Mouse (Mus musculus) hindlimb bud, embryonic 11.5 days (tissue): Measurements from ENCODE around the gene Tmem125.
A peak's percentile ranks its signal among the peaks of the same experiment; 100 is the strongest.
"Not testable (repeated sequence)": the region's sequence is repeated elsewhere in the genome, so short reads cannot be mapped to it uniquely, and the experiment has no call there.

Source experiments
- DNase-seq: peaks from one replicate; pipeline ENCODE4 v3.0.0-alpha.2; 2012; ENCODE audit warnings: low read depth, low spot score; ENCODE audit errors: extremely low spot score

Tmem125 gene

DNA sequence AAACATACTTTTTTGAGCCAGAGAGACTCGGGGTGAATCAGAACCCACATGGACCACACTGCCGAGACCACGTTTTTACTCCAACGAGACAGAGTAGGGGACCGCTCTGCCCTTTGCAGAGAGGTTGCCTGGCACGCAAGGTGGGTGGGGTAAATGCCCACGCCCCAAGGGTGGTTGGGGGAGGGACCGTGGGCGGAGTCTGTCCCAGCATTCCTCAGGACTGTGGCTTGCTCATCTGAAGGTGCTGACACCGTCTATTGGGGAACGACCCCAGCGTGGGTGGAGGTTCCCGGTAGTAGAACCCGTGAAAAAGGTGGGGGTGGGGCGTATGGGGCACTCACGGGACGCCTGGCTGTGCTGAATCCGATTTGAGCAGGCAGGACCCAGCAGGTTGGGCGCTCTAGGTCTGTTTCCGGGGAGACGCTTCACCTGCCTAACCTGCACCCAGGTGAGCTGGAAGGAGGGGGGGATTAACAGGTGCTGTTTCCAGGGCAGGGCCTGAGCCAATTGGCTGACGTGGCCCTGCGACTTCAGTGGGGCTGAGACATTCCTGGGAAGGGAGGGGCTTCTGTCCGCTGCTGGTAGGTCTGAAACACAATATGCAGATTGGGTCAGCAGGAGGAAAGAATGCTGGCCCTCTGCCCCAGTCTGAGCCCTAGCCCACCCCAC, at the start of gene Tmem125:
Tmem125 (minus strand) TSS at position 453 of the 669 bp plus-strand sequence.
- DNase-seq = no peak

DNA sequence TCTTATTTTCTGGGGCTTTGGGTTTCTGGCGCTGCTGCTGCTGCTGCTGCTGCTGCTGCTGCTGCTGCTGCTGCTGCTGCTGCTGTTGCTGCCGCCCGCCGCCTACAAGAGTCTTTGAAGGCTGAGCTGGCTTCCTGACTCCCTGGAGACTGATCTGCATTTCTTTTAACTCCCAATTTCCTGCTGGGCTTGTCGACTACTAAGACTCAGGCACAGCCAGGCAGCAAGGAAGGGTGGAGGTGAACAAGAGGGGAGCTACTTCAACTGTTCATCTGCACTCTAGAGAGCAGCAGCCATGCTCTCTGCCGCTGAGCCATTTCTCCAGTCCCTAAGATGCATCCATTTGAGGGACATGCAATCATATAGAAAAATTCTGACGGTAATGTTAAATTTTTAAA, 45.9 kb upstream of the Tmem125 start:
- no peak for DNase-seq

DNA sequence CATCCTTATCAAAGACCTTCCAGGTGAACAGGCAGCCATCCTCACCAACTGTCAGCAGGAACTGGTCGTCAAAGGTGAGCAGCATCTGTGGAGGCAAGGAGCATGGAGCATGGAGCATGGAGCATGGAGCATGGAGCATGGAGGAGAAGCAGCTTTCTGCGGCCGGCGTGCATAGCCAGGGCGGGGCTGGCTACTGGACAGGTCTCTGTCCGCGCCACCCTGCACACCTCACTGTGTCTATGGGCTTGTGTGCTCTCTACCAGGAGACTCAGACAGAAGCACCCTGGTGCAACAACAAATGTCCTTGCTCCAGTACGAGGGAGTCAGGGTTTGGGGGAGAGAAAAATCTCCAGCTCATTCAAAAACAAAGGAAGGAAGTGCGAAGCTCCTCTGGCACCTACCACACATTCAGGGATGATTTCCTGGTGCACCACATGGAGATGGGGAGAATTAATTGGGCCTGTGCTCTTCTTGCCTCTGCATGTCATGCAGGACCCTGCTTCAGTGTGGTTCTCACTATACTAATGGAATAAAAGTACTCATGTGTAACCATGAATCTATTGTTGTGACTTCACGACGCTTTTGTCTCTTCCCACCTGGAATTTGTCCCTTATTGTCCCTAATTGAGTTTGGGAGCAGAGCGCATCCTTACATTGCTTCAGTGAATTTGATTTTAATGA, 45.3 kb upstream of the Tmem125 start:
- DNase-seq = no peak

- no peak for DNase-seq
Measured at GRCm38 (mm10) chr4:118582629-118583028, 38.8 kb upstream of the Tmem125 start.

DNA sequence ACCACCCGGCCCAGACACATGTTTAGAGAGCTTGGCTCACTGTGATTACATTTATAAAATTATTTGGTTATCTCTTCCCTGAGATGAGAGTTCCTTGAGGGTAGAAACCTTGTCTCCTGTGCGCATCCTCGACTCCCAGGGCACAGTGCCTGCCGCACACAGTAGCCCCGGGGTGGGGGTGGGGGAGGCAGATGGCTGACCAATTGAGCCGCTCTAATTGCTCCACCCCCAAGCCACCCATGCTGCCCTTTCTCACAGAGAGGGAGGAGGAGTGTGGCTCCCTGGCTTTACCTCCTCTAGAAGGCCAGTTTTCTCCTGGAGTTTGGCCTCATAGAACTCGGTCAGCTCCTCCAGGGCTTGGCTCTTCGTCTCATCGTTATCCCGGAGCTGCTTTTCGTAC, 37.7 kb upstream of the Tmem125 start:
- no peak for DNase-seq

GRCm38 (mm10) chr4:118579313-118579712, 35.5 kb upstream of the Tmem125 start:
- DNase-seq = no peak

DNA sequence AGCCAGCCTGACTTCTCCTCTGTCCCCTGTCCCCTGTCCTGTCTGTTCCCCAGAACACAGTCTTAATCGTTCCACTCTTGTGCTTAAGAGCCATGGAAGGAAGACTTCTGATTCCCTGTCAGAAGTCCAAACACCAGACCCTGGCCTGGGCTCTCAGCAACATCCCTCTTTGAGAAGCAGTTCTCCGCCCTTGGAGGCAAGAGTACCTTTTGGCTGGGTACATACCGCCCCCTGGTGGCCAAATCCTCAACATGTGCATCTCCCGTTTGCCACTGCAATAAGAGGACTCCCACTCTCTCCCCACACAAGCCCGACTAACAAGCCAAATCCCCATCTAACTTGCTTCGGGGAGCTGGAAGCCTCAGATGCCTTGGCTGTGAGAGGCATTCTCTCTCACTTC, 32.3 kb upstream of the Tmem125 start:
- DNase-seq = peak; percentile 68

DNA sequence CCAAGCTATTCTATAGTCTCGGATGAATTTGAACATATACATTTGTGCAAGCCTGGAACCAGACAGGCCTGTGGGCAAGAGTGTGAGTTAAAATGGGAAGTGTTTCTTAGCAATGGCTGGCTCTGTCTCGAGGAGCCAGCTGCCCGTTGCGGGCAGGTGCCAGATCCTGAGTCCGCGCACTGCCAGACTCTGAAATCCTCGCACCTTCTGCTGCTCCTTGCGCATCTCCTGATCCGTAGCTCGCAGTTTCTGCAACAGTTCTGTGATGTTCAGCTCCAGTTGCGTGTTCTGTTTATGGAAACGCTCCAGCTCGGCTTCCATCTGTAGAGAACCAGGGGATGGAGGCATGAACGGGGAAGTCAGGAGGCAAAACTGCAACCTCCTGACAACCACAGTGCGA, 27.6 kb upstream of the Tmem125 start:
- no peak for DNase-seq

- no peak for DNase-seq
Measured at GRCm38 (mm10) chr4:118569320-118569719, 25.5 kb upstream of the Tmem125 start.

- no peak for DNase-seq
Measured at GRCm38 (mm10) chr4:118568709-118569108, 24.9 kb upstream of the Tmem125 start.

GRCm38 (mm10) chr4:118566161-118566676, 22.4 kb upstream of the Tmem125 start:
- peak; percentile 49 for DNase-seq

- DNase-seq = no peak
Measured at GRCm38 (mm10) chr4:118564926-118565279, 21.1 kb upstream of the Tmem125 start.

GRCm38 (mm10) chr4:118564062-118564925, 20.4 kb upstream of the Tmem125 start:
- no peak for DNase-seq

DNA sequence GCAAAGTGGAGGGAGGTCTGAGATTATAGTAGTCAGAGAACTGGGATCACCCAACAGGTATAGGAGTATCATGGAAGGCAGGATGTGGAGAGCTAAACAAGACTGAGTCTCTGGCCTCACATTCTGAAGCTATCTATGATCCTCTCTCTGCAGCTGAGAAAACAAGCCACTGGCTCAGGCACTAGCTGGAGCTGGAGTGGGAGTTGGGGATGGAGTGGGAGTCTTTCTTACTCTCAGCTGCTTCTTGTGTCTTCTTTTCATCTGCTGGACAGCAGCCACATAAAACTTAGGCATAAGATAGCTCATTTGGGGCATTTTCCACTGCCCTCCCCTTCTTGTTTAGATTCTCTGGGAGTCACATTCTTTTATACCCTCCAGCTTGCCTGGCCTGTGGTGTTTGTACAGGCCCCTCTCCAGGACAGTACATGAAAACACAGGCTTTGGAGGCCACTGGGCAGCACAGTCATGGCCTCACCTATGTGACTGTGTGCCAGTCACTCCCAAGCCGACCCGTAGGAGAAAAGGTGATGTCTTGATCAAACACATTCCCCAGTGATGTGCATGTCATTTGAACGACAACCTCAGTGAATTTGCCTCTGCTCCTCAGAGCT, 9.3 kb upstream of the Tmem125 start:
- DNase-seq = no peak

DNA sequence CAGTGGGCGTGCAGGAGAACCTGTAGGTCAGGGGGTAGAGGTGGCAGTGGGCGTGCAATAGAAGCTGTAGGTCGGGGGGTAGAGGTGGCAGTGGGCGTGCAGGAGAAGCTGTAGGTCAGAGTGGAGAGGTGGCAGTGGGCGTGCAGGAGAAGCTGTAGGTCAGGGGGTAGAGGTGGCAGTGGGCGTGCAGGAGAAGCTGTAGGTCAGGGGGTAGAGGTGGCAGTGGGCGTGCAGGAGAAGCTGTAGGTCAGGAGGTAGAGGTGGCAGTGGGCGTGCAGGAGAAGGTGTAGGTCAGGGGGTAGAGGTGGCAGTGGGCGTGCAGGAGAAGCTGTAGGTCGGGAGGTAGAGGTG, 4.3 kb upstream of the Tmem125 start:
- not testable (repeated sequence) for DNase-seq

GRCm38 (mm10) chr4:118547424-118548129, 3.7 kb upstream of the Tmem125 start:
- DNase-seq = not testable (repeated sequence)

- DNase-seq = no peak
Measured at GRCm38 (mm10) chr4:118544441-118545127, 740 bp upstream of the Tmem125 start.

DNA sequence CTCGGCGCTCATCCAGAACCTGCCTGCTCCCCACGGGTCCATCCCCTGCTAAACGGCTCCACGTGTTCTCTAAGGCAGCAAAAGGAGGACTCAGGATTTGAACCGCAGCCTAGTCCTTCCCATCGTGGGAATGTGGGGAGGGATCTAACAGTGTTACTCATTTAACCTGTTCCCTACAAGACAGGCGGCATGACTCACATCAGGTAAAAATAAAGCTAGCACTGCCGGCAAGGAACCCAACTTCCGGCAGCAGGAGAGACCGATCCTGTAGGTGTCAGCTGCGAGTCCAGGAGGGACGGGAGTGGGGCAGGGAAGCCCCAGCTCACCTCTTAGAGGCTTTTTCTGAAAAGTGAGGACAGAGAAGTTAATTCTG, 700 bp downstream of the Tmem125 start:
- no peak for DNase-seq

DNA sequence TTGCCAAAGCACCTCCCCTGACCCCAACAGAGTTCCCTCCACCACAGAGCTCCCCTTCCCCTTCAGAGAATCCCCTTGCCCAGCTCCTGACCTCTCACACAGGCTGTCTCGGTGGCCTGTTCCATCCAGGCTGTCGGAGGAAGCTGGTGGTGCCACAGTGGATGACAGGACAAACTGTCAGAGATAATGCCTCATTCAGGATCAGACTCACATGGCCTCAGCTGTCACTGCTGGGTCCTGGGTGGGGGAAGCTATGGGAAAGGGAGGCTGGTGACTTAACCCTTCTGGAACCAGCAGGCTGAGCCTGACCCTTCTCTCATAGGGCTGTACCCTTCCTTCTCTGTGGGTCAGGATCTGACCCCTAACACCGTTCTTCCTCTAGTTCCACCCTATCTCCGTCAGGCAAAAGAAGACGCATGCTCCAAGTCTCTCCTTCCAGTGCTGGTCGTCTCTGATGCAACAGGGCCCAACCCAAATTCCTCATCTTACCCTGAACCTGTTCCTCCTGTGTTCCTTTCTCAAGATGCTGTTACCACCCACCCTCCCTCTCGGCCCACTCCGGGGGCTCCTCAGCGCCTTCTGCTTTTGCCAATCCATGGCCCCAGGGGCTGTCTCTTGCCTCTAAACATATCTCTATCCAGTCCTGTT, 1.2 kb downstream of the Tmem125 start:
- DNase-seq = no peak

DNA sequence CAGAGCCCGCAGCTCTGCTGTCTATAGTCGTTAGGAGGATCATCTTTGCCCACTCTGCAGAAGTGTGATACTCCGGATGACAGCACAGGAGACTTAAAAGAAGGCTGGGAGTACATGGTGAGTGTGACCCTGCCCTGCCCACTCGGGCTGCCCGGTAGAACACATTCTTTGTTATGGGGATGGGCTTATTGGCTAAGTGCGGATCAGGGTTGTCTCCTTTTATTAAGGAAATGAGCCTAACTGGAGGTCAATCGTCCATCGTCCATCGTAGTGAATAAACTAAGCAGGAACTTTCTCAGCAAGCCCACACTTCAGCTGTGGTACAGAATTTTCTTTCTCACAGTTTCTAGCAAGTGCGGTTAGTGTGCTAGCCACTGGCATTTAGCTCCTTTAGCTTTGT, 3.9 kb downstream of the Tmem125 start:
- DNase-seq = no peak
